Mouse (Mus musculus) frontal cortex, postnatal 25 days (tissue): ENCODE results near the gene Iglon5.
A peak's percentile ranks its signal among the peaks of the same experiment; 100 is the strongest.

Source experiments
- DNase-seq, 2 experiments: peaks; one replicate each; pipeline ENCODE4 v3.0.0; 2022; ENCODE audit warnings: low spot score in 2 of 2

Gene Iglon5

GRCm38 (mm10) chr7:43489631-43490125 is at the start of gene Iglon5:
Gene Iglon5, minus strand, starts transcription at chr7:43490075.
- no peak for DNase-seq

GRCm38 (mm10) chr7:43538524-43538923 is 48.6 kb upstream of the Iglon5 start:
- DNase-seq = no peak

GRCm38 (mm10) chr7:43532936-43533505 is 43.1 kb upstream of the Iglon5 start:
- no peak for DNase-seq

- DNase-seq = no peak
These were observed 40.4 kb upstream of the Iglon5 start for GRCm38 (mm10) chr7:43530216-43530785.

- DNase-seq = no peak
These were observed 35.4 kb upstream of the Iglon5 start for GRCm38 (mm10) chr7:43525313-43525712.

GRCm38 (mm10) chr7:43522776-43523175 is 32.9 kb upstream of the Iglon5 start:
- DNase-seq = no peak

- DNase-seq = no peak
These were observed 28.5 kb upstream of the Iglon5 start for GRCm38 (mm10) chr7:43518341-43518740.

- DNase-seq = no peak
These were observed 25.2 kb upstream of the Iglon5 start for GRCm38 (mm10) chr7:43515076-43515475.

- DNase-seq = no peak
These were observed 22.6 kb upstream of the Iglon5 start for GRCm38 (mm10) chr7:43512519-43512918.

GRCm38 (mm10) chr7:43511707-43512478 is 22.0 kb upstream of the Iglon5 start:
- DNase-seq = no peak

GRCm38 (mm10) chr7:43495343-43496021 is 5.6 kb upstream of the Iglon5 start:
- peak in 1 of 2 experiments; percentile 52 for DNase-seq

GRCm38 (mm10) chr7:43490861-43491260 is 986 bp upstream of the Iglon5 start:
- no peak for DNase-seq

- DNase-seq = peak; percentile 60 to 66
These were observed 308 bp upstream of the Iglon5 start for GRCm38 (mm10) chr7:43490182-43490584.

GRCm38 (mm10) chr7:43488646-43489045 is 1.2 kb downstream of the Iglon5 start:
- DNase-seq = peak in 1 of 2 experiments; percentile 42

- DNase-seq = no peak
These were observed 6.6 kb downstream of the Iglon5 start for GRCm38 (mm10) chr7:43483236-43483635.

GRCm38 (mm10) chr7:43482090-43482716 is 7.7 kb downstream of the Iglon5 start:
- DNase-seq = no peak

- DNase-seq = peak in 1 of 2 experiments; percentile 48
These were observed 8.7 kb downstream of the Iglon5 start for GRCm38 (mm10) chr7:43481191-43481590.

GRCm38 (mm10) chr7:43476376-43476775 is 13.5 kb downstream of the Iglon5 start:
- DNase-seq = no peak

GRCm38 (mm10) chr7:43475706-43476105 is 14.2 kb downstream of the Iglon5 start:
- no peak for DNase-seq

GRCm38 (mm10) chr7:43470373-43470772 is 19.5 kb downstream of the Iglon5 start:
- no peak for DNase-seq

GRCm38 (mm10) chr7:43466099-43466694 is 23.7 kb downstream of the Iglon5 start:
- peak in 1 of 2 experiments; percentile 71 for DNase-seq
